Mouse (Mus musculus) MEL (cell line): Measurements from ENCODE around the gene Hist1h2bl. TPM values are rescaled to one million over a fixed set of nuclear protein-coding genes. Genes with fewer than 3 reads are reported as not detected.

Source experiments
- polyA plus RNA-seq, 2 experiments: library from polyadenylated mRNA; stranded (reverse) in 1 of 2; unstranded in 1 of 2; fragments of >175 nt in 1 of 2; fragments of >200 nt in 1 of 2; gene quantifications; 2 replicates each; pipeline versions ENCODE4 v1.2.1 to v1.2.4; 2012; ENCODE audit warnings: low replicate concordance in 2 of 2, low read depth in 1 of 2; ENCODE audit not compliant: insufficient read length in 2 of 2, insufficient read depth in 1 of 2, missing spikeins in 1 of 2
- total RNA-seq: library from RNA; depleted of rRNA; stranded (reverse); fragments of 300-350 nt; gene quantifications from 2 replicates; pipeline ENCODE4 v1.2.3, GENCODE M21; 2012; rRNA removed

Hist1h2bl gene
- total and polyA plus RNA-seq, 3 experiments, result 6.7 to 2,215 TPM; not detected in 1

Other genes with a start within 250 kb of the Hist1h2bl start
Only the 30 nearest of the 32 such genes appear.
- gene Gm10065, start 236.7 kb downstream of the Hist1h2bl start, total RNA-seq, result not detected in 2 replicates
- gene Gm10065, start 236.7 kb downstream of the Hist1h2bl start, polyA plus RNA-seq, result not detected
- gene AK157302, start 220.9 kb downstream of the Hist1h2bl start, total RNA-seq, result 0.50 TPM in 1 of 2 replicates, not detected in the other
- gene AK157302, start 220.9 kb downstream of the Hist1h2bl start, polyA plus RNA-seq, result under 1 TPM in 1 of 2 experiments, not detected in 1; 0.10 TPM
- gene Gm11273, start 214.7 kb downstream of the Hist1h2bl start, total RNA-seq, result 16.4 and 32.5 TPM in 2 replicates
- 100 to 1,000 TPM in 1 of 2 experiments, not detected in 1; 306 TPM for gene Gm11273, start 214.7 kb downstream of the Hist1h2bl start, polyA plus RNA-seq
- gene Zkscan8, start 185.0 kb downstream of the Hist1h2bl start, total RNA-seq, result 3.2 and 3.9 TPM in 2 replicates
- gene Zkscan8, start 185.0 kb downstream of the Hist1h2bl start, polyA plus RNA-seq, result 1 to 10 TPM in 1 of 2 experiments, not detected in 1; 3.4 TPM
- gene Olfr1366, start 173.3 kb downstream of the Hist1h2bl start, total RNA-seq, result not detected in 2 replicates
- under 1 TPM in 1 of 2 experiments, not detected in 1; 0.04 TPM for gene Olfr1366, start 173.3 kb downstream of the Hist1h2bl start, polyA plus RNA-seq
- gene Olfr1535, start 156.2 kb downstream of the Hist1h2bl start, total RNA-seq, result not detected in 2 replicates
- gene Olfr1535, start 156.2 kb downstream of the Hist1h2bl start, polyA plus RNA-seq, result not detected
- gene Olfr1364, start 134.4 kb downstream of the Hist1h2bl start, total RNA-seq, result not detected in 2 replicates
- not detected for gene Olfr1364, start 134.4 kb downstream of the Hist1h2bl start, polyA plus RNA-seq
- gene Olfr1362, start 102.1 kb downstream of the Hist1h2bl start, total RNA-seq, result not detected in 2 replicates
- gene Olfr1362, start 102.1 kb downstream of the Hist1h2bl start, polyA plus RNA-seq, result not detected
- 0.10 and 0.12 TPM in 2 replicates for gene Olfr11, start 73.6 kb downstream of the Hist1h2bl start, total RNA-seq
- gene Olfr11, start 73.6 kb downstream of the Hist1h2bl start, polyA plus RNA-seq, result under 1 TPM in 1 of 2 experiments, not detected in 1; 0.19 TPM
- gene Olfr1361, start 52.8 kb downstream of the Hist1h2bl start, total RNA-seq, result not detected in 2 replicates
- gene Olfr1361, start 52.8 kb downstream of the Hist1h2bl start, polyA plus RNA-seq, result not detected
- not detected in 2 replicates for gene Olfr1360, start 38.7 kb downstream of the Hist1h2bl start, total RNA-seq
- not detected for gene Olfr1360, start 38.7 kb downstream of the Hist1h2bl start, polyA plus RNA-seq
- gene Olfr1359, start 18.0 kb downstream of the Hist1h2bl start, total RNA-seq, result not detected in 2 replicates
- gene Olfr1359, start 18.0 kb downstream of the Hist1h2bl start, polyA plus RNA-seq, result not detected
- 1,435 and 1,802 TPM in 2 replicates for gene Hist1h2ai, start 279 bp upstream of the Hist1h2bl start, total RNA-seq
- gene Hist1h2ai, start 279 bp upstream of the Hist1h2bl start, polyA plus RNA-seq, result 1 to 10 TPM in 1 of 2 experiments, not detected in 1; 8.2 TPM
- gene Hist1h3h, start 1.5 kb upstream of the Hist1h2bl start, total RNA-seq, result 3,336 and 3,710 TPM in 2 replicates
- 10 to 100 TPM in 1 of 2 experiments, not detected in 1; 18.4 TPM for gene Hist1h3h, start 1.5 kb upstream of the Hist1h2bl start, polyA plus RNA-seq
- 1,196 and 2,041 TPM in 2 replicates for gene Hist1h2bm, start 5.9 kb upstream of the Hist1h2bl start, total RNA-seq
- gene Hist1h2bm, start 5.9 kb upstream of the Hist1h2bl start, polyA plus RNA-seq, result 1 to 10 TPM in 1 of 2 experiments, not detected in 1; 1.7 TPM
- gene Hist1h4j, start 18.9 kb upstream of the Hist1h2bl start, total RNA-seq, result 947 and 1,094 TPM in 2 replicates
- 1 to 10 TPM in 1 of 2 experiments, not detected in 1; 2.7 TPM for gene Hist1h4j, start 18.9 kb upstream of the Hist1h2bl start, polyA plus RNA-seq
- gene Hist1h4k, start 34.4 kb upstream of the Hist1h2bl start, total RNA-seq, result 3,283 and 3,531 TPM in 2 replicates
- gene Hist1h4k, start 34.4 kb upstream of the Hist1h2bl start, polyA plus RNA-seq, result 10 to 100 TPM in 1 of 2 experiments, not detected in 1; 19.1 TPM
- 1,127 and 1,310 TPM in 2 replicates for gene Hist1h2ak, start 37.7 kb upstream of the Hist1h2bl start, total RNA-seq
- 10 to 100 TPM in 1 of 2 experiments, not detected in 1; 10.6 TPM for gene Hist1h2ak, start 37.7 kb upstream of the Hist1h2bl start, polyA plus RNA-seq
- 1,714 and 2,074 TPM in 2 replicates for gene Hist1h2bn, start 38.0 kb upstream of the Hist1h2bl start, total RNA-seq
- gene Hist1h2bn, start 38.0 kb upstream of the Hist1h2bl start, polyA plus RNA-seq, result 1 to 10 TPM in 1 of 2 experiments, not detected in 1; 5.6 TPM
- 1,140 and 1,462 TPM in 2 replicates for gene Hist1h1b, start 64.5 kb upstream of the Hist1h2bl start, total RNA-seq
- gene Hist1h1b, start 64.5 kb upstream of the Hist1h2bl start, polyA plus RNA-seq, result 1 to 10 TPM in 1 of 2 experiments, not detected in 1; 2.9 TPM
- 1,321 and 1,539 TPM in 2 replicates for gene Hist1h3i, start 67.2 kb upstream of the Hist1h2bl start, total RNA-seq
- 10 to 100 TPM in 1 of 2 experiments, not detected in 1; 18.1 TPM for gene Hist1h3i, start 67.2 kb upstream of the Hist1h2bl start, polyA plus RNA-seq
- 1,204 and 1,752 TPM in 2 replicates for gene Hist1h2an, start 71.1 kb upstream of the Hist1h2bl start, total RNA-seq
- gene Hist1h2an, start 71.1 kb upstream of the Hist1h2bl start, polyA plus RNA-seq, result 1,000 to 10,000 TPM in 1 of 2 experiments, 1 to 10 TPM in 1; 8.6 to 1,740 TPM
- gene Hist1h2bp, start 71.3 kb upstream of the Hist1h2bl start, total RNA-seq, result 512 and 814 TPM in 2 replicates
- 1 to 10 TPM in 1 of 2 experiments, not detected in 1; 3.0 TPM for gene Hist1h2bp, start 71.3 kb upstream of the Hist1h2bl start, polyA plus RNA-seq
- gene Hist1h2bq, start 94.1 kb upstream of the Hist1h2bl start, total RNA-seq, result 2,195 and 3,125 TPM in 2 replicates
- 1 to 10 TPM in 1 of 2 experiments, not detected in 1; 6.2 TPM for gene Hist1h2bq, start 94.1 kb upstream of the Hist1h2bl start, polyA plus RNA-seq
- gene Hist1h2ao, start 94.3 kb upstream of the Hist1h2bl start, total RNA-seq, result 1.6 TPM in 1 of 2 replicates, not detected in the other
- gene Hist1h2ao, start 94.3 kb upstream of the Hist1h2bl start, polyA plus RNA-seq, result 1,000 to 10,000 TPM in 1 of 2 experiments, not detected in 1; 1,152 TPM
- gene Hist1h4m, start 95.6 kb upstream of the Hist1h2bl start, total RNA-seq, result 28.0 and 49.2 TPM in 2 replicates
- 10 to 100 TPM in 1 of 2 experiments, not detected in 1; 27.5 TPM for gene Hist1h4m, start 95.6 kb upstream of the Hist1h2bl start, polyA plus RNA-seq
- 9,853 and 10,418 TPM in 2 replicates for gene Hist1h4n, start 116.1 kb upstream of the Hist1h2bl start, total RNA-seq
- gene Hist1h4n, start 116.1 kb upstream of the Hist1h2bl start, polyA plus RNA-seq, result 1 to 10 TPM in 1 of 2 experiments, not detected in 1; 9.0 TPM
- 3,706 and 4,747 TPM in 2 replicates for gene Hist1h2ap, start 117.4 kb upstream of the Hist1h2bl start, total RNA-seq
- gene Hist1h2ap, start 117.4 kb upstream of the Hist1h2bl start, polyA plus RNA-seq, result 100 to 1,000 TPM in 1 of 2 experiments, not detected in 1; 727 TPM
- gene Hist1h2br, start 117.6 kb upstream of the Hist1h2bl start, total RNA-seq, result 2,013 and 2,821 TPM in 2 replicates
- 1 to 10 TPM in 1 of 2 experiments, not detected in 1; 6.0 TPM for gene Hist1h2br, start 117.6 kb upstream of the Hist1h2bl start, polyA plus RNA-seq
- 0.42 and 0.52 TPM in 2 replicates for gene Zfp184, start 229.0 kb upstream of the Hist1h2bl start, total RNA-seq
- 1 to 10 TPM in 1 of 2 experiments, not detected in 1; 1.0 TPM for gene Zfp184, start 229.0 kb upstream of the Hist1h2bl start, polyA plus RNA-seq